Mouse (Mus musculus) mammary gland, adult 2 months (tissue): ENCODE measurements around the gene Srek1ip1. TPM values are rescaled to one million over a fixed set of nuclear protein-coding genes. Genes with fewer than 3 reads are reported as not detected.

ENCODE experiments used
- polyA plus RNA-seq: library from polyadenylated mRNA; depleted of rRNA; stranded (reverse); fragments of >200 nt; gene quantifications from 2 replicates; pipeline ENCODE4 v1.2.3, GENCODE M21; 2012; ENCODE audit warnings: low replicate concordance; rRNA removed

The Srek1ip1 gene
- polyA plus RNA-seq = 5.3 and 11.6 TPM in 2 replicates

DNA sequence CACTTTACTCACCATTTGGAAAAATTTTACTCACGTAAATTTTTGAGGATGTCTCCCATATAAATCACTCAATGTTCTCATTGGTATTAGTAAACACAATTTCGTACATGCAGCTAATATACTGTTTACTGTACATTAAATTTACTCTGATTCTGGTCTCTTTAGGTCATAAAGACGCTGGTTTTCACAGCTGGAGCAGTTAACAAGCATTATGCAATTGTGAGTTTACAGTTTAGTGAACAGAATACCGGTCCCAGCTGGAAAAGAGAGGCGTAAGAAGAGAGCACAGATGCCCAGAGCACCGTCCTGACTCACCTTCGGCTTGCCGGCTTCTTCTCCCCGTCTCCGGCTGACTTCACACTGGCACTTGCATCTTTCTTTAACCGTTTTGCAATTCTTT, at the start of gene Srek1ip1:
Gene Srek1ip1, plus strand, starts transcription at position 301 of the 400 bp plus-strand sequence.

DNA sequence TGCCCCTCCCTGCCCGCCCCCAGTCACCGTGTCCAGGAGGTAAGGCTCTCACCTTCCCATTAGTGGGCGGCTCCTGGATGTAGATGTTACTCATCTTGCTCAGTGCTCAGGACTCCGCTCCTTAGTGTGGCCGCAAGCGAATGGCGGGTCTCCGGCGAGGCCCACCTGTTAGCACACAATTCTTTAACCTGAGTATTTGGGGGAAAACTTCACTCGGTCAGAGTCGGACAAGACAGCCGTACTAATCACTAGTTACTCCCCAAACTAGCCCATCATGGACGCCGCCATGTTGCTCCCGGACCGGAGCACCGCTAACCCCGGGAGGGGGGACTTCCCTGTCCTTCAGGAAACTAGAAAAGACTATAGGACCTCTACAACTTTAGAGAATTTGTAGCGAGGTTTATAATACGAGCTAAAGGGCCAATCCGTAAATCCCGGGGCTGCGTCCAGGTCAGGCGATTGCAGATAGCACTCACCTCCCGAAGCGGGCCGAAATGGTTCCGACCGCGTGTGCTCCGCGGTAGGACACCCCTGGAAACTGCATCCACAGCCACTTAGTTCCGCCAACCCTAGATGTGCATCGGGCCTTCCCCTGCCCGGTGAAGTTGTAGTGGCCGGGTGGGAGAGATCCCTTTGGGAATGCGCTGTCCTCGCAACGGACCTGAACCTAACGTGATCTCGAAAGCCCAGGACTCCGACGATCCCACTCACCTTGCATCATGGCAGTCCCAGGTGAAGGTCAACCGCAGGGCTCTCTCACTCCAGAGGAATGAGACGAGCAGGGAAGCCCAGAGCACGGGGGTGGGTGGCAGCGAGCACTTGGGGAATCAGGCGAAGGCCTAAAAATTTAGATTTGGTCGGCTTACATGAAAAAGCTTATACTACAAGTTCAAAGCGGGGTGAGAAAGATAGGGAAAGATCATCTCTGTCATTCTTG, 24.6 kb downstream of the Srek1ip1 start, which contains the start of gene Cwc27:
Gene Cwc27, minus strand, starts transcription at position 508 of the 937 bp plus-strand sequence.

DNA sequence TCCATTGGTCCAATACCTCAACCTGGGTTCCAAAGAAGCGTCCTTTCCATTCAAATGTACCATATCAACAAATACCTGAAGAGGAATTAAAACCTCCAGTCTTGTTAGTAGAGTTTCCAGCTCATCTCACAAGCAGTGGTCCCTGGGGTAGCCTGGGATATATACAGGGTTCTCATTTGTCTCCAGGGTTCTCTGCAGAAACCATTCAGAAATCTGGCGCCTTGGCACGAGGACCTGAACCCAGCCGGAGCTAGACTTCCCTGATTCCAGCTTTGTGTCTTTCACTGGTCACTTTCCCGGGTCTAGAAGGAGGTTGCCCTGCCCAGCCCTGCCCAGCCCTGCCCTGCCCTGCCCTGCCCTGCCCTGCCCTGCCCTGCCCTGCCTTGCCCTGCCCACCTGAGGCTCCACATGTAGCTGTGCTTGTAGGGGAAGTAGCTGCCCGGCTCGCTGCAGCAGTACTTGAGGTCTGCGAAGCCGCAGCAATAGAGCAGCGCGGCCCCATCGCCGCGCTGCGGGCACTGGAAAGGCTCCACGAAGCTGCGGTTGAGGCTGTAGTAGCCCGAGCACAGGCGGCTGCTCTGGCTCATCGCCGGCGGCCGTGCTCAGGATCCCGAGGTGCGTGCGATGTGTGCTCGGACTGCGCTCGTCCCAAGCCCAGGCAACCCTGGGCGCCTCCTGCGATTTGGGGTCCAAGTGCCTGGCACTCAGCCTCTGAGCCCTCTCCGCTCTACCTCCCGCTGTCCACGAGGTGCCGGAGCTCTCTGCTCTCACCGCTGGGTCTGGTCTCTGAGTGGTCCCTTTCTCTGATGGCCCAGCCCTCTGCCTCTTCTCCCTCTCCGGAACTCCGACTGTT, 71.1 kb downstream of the Srek1ip1 start, which contains the start of gene Shisal2b:
Gene Shisal2b, minus strand, starts transcription at position 767 of the 853 bp plus-strand sequence.

Other genes with a start within 250 kb of the Srek1ip1 start
- 1.7 and 4.4 TPM in 2 replicates for gene Cwc27, start 24.7 kb downstream of the Srek1ip1 start, polyA plus RNA-seq
- gene Shisal2b, start 71.4 kb downstream of the Srek1ip1 start, polyA plus RNA-seq = not detected in 2 replicates